Mouse (Mus musculus) gonadal fat pad, adult 2 months (tissue): ENCODE data around the gene Slc16a6. TPM values are rescaled to one million over a fixed set of nuclear protein-coding genes. Genes with fewer than 3 reads are reported as not detected.
"Not testable (repeated sequence)": the region's sequence is repeated elsewhere in the genome, so short reads cannot be mapped to it uniquely, and the experiment has no call there.

Experiments used
- DNase-seq: peaks from one replicate; pipeline ENCODE4 v3.0.0-alpha.2; 2012; ENCODE audit warnings: low read depth
- polyA plus RNA-seq: library from polyadenylated mRNA; depleted of rRNA; stranded (reverse); fragments of >200 nt; gene quantifications from 2 replicates; pipeline ENCODE4 v1.2.3, GENCODE M21; 2012; rRNA removed

Slc16a6 gene
- 1.3 and 2.2 TPM in 2 replicates for polyA plus RNA-seq

GRCm38 (mm10) chr11:109473171-109474085, at the start of gene Slc16a6, which contains the start of gene Arsg:
TSS of gene Slc16a6 (minus strand) at chr11:109473598.
TSS of gene Arsg (plus strand) at chr11:109473374.
- DNase-seq, result no peak

GRCm38 (mm10) chr11:109520958-109521357, 47.6 kb upstream of the Slc16a6 start:
- no peak for DNase-seq

GRCm38 (mm10) chr11:109517816-109518215, 44.4 kb upstream of the Slc16a6 start:
- DNase-seq, result no peak

- no peak for DNase-seq
These were observed 43.9 kb upstream of the Slc16a6 start for GRCm38 (mm10) chr11:109517330-109517729.

- DNase-seq, result no peak
These were observed 40.7 kb upstream of the Slc16a6 start for GRCm38 (mm10) chr11:109514064-109514612.

- DNase-seq, result no peak
These were observed 39.7 kb upstream of the Slc16a6 start for GRCm38 (mm10) chr11:109512995-109513675.

GRCm38 (mm10) chr11:109507068-109507467, 33.7 kb upstream of the Slc16a6 start:
- no peak for DNase-seq

- no peak for DNase-seq
These were observed 32.4 kb upstream of the Slc16a6 start for GRCm38 (mm10) chr11:109505823-109506222.

GRCm38 (mm10) chr11:109504977-109505376, 31.6 kb upstream of the Slc16a6 start:
- no peak for DNase-seq

GRCm38 (mm10) chr11:109500206-109500605, 26.8 kb upstream of the Slc16a6 start:
- DNase-seq, result no peak

GRCm38 (mm10) chr11:109497990-109498389, 24.6 kb upstream of the Slc16a6 start:
- DNase-seq, result no peak

GRCm38 (mm10) chr11:109496996-109497714, 23.8 kb upstream of the Slc16a6 start:
- DNase-seq, result no peak

GRCm38 (mm10) chr11:109496475-109496993, 23.1 kb upstream of the Slc16a6 start:
- DNase-seq, result no peak

- DNase-seq, result no peak
These were observed 22.5 kb upstream of the Slc16a6 start for GRCm38 (mm10) chr11:109495771-109496474.

GRCm38 (mm10) chr11:109494890-109495770, 21.7 kb upstream of the Slc16a6 start:
- no peak for DNase-seq

GRCm38 (mm10) chr11:109492847-109493464, 19.6 kb upstream of the Slc16a6 start:
- not testable (repeated sequence) for DNase-seq

GRCm38 (mm10) chr11:109491844-109492243, 18.4 kb upstream of the Slc16a6 start:
- DNase-seq, result no peak

- no peak for DNase-seq
These were observed 16.4 kb upstream of the Slc16a6 start for GRCm38 (mm10) chr11:109489763-109490162.

GRCm38 (mm10) chr11:109487991-109488684, 14.7 kb upstream of the Slc16a6 start:
- peak; percentile 83 for DNase-seq
